Mouse (Mus musculus) testis, adult 2 months (tissue): Measurements from ENCODE around the gene Hoxa13. TPM values are rescaled to one million over a fixed set of nuclear protein-coding genes. Genes with fewer than 3 reads are reported as not detected.

Source experiments
- H3K27ac ChIP-seq: fragments of 200-500 bp; 2 replicates; pipeline ENCODE4 v1.5.1; 2012; ENCODE audit warnings: low read depth, low read length; ENCODE audit not compliant: control insufficient read depth, insufficient read depth
- H3K27me3 ChIP-seq: fragments of 200-500 bp; 2 replicates; pipeline ENCODE4 v1.6.1; 2012; ENCODE audit warnings: mild to moderate bottlenecking, low read length, moderate library complexity; ENCODE audit not compliant: control insufficient read depth, insufficient read depth
- H3K36me3 ChIP-seq: fragments of 200-500 bp; 2 replicates; pipeline ENCODE4 v1.6.1; 2012; ENCODE audit warnings: mild to moderate bottlenecking, low read length; ENCODE audit not compliant: control insufficient read depth, insufficient read depth
- H3K4me1 ChIP-seq: fragments of 200-500 bp; 2 replicates; pipeline ENCODE4 v1.6.1; 2012; ENCODE audit warnings: low read length; ENCODE audit not compliant: control insufficient read depth, insufficient read depth
- H3K4me3 ChIP-seq: fragments of 200-500 bp; 2 replicates; pipeline ENCODE4 v1.5.1; 2012; ENCODE audit warnings: low read depth, mild to moderate bottlenecking, low read length, moderate library complexity, mixed read lengths; ENCODE audit not compliant: control insufficient read depth
- CTCF ChIP-seq: fragments of 200-500 bp; IDR thresholded peaks from 2 replicates; pipeline ENCODE4 v1.5.1; 2012; ENCODE audit warnings: low read depth, mild to moderate bottlenecking, inconsistent platforms, low read length, moderate library complexity; ENCODE audit not compliant: control insufficient read depth, insufficient read depth, insufficient replicate concordance
- POLR2A ChIP-seq: fragments of 200-500 bp; IDR thresholded peaks from 2 replicates; pipeline ENCODE4 v1.6.1; 2012; ENCODE audit warnings: low read depth, mild to moderate bottlenecking, inconsistent platforms, low read length, moderate library complexity; ENCODE audit not compliant: control insufficient read depth
- polyA plus RNA-seq: library from polyadenylated mRNA; depleted of rRNA; stranded (reverse); fragments of >200 nt; gene quantifications from 2 replicates; pipeline ENCODE4 v1.2.3, GENCODE M21; 2012

Hoxa13 gene
- polyA plus RNA-seq, 1 experiment: not detected

GRCm38 (mm10) chr6:52244471-52245039 is 16.1 kb downstream of the Hoxa13 start:
- Histone ChIP-seq H3K4me3 (no peak overlapping the region), H3K36me3 (no peaks in the 10 kb centered on the region), H3K27me3 (peaks cover 28% of the 10 kb centered on the region), H3K4me1 (peaks cover 8% of the 10 kb centered on the region; the same call in 1 of the 2 replicates), H3K27ac (no peak overlapping the region)
- TF ChIP-seq CTCF (no peak), POLR2A (no peak)

GRCm38 (mm10) chr6:52243681-52244121 is 17.0 kb downstream of the Hoxa13 start:
- Histone ChIP-seq H3K27me3 (peaks cover 26% of the 10 kb centered on the region), H3K4me1 (peaks cover 8% of the 10 kb centered on the region; the same call in 1 of the 2 replicates)
- TF ChIP-seq POLR2A: no peak
- TF ChIP-seq CTCF: no peak

GRCm38 (mm10) chr6:52242801-52243332 is 17.8 kb downstream of the Hoxa13 start:
- Histone ChIP-seq H3K4me1 (peaks cover 6% of the 10 kb centered on the region; the same call in 1 of the 2 replicates), H3K36me3 (no peaks in the 10 kb centered on the region), H3K27ac (no peak overlapping the region), H3K4me3 (no peak overlapping the region), H3K27me3 (peaks cover 23% of the 10 kb centered on the region)
- no peak for TF ChIP-seq POLR2A

More at GRCm38 (mm10) chr6:52243681-52244121, 17.0 kb downstream of the Hoxa13 start:
- Histone ChIP-seq H3K36me3 (no peaks in the 10 kb centered on the region), H3K27ac (no peak overlapping the region), H3K4me3 (no peak overlapping the region)

DNA sequence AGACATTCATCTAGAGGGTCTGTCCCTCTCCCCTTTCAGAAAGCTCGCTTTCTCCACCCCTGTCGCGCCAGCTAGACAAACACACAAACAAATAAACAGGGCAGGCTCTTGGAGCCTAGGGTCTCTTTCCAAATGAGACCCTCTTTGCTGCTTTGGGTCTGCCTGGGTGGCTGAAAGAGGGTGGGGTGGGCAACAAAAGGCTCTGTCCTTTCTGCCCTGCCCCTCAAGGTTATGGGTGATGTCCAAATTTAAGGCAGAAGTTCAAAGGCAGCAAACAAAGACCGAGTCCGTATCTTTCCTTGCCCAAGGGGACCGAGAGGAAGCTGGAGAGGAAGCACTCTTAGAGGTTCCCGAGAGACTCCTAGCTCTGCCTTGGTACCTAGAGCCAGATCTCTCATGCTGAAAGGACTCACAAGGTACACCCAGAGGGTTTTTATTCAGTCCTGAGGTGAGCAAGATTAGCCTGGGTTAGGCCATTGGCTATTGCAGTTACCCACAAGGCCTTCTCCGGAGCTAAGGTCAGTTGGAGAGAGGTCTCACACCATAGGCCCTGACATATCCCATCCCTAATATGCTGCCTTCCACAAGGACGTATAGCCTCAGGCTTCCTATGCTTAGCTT is 19.6 kb downstream of the Hoxa13 start:
- Histone ChIP-seq H3K36me3 (no peaks in the 10 kb centered on the region), H3K27me3 (peaks cover 18% of the 10 kb centered on the region), H3K27ac (no peak overlapping the region), H3K4me1 (peaks cover 3% of the 10 kb centered on the region; the same call in 1 of the 2 replicates), H3K4me3 (no peak overlapping the region)
- TF ChIP-seq CTCF (no peak), POLR2A (no peak)

DNA sequence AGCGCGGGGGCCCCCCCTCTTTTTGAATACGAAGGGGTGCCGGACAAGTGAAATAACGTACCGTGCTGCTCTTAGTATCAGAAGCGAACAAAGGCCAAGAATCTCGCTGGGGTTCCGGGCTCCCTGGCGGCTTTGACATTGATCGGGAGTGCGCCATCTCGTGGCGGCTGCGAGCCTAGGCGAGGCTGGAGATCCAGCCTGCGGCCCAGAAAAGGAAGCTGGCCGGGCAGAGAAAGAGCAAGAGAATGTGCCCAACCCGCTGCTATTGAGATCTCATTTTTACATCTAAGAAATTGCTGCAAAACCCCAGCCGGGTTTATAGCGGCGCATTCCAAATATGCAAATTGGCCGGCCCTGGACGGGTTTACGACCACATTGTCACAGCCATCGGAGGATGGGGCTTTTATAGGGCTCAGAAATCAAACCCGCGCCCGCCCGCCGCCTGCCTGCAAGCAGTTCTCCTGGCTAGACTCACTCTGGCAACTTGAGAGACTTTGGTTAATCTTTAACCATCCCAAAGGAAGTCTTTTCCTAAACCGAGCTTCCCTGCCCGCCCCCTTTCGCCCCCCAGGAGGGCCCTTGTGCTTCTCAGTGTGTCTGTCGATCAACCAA is 20.2 kb downstream of the Hoxa13 start, which contains the start of gene Hoxa10:
Gene Hoxa10 (minus strand): TSS at position 466 of the 612 bp plus-strand sequence.
- H3K4me1 ChIP-seq: peaks cover 3% of the 10 kb centered on the region; the same call in 1 of the 2 replicates
- TF ChIP-seq POLR2A: no peak
- peak; percentile 68 for TF ChIP-seq CTCF
- H3K4me3 ChIP-seq: peak within 1 kb of the TSS; percentile 44
- no peak within 1 kb of the TSS for H3K27ac ChIP-seq
- H3K27me3 ChIP-seq: peaks cover 16% of the 10 kb centered on the region
- no peaks in the 10 kb centered on the region for H3K36me3 ChIP-seq

DNA sequence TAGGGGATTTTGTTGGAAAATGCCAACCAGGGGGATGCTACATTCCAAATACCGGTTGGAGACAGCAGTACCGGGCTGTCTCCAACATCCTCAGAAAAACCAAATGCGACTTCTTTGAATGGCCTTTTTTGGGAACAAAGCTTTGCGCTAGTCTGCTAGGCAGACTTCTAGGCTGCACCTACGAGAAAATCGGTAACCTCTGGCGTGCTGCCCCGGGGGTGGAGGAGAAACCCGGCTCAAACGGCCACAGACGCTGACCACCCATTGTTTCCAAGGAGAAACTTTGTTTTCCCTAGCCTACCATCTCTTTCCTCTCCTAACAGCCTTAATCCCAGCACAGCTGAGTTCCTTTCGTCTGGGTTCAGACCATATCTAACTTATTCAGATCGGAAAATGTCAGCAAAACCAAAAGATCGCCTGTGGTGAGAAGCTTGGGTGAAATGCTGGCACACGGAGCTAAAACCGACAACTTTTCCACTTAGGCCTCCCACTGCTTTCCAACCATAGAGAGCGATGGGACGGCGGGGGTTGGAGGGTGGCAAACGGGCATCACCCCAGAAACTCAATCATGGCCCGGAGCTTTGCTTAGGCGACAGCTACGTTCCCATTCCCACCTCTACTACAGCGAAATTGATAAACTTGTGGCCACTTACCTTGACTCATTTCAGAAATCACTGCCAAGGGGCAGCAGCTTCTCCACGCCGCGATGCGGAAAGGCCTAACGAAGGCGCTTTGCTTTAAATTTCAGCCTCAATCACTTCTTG is 20.9 kb downstream of the Hoxa13 start:
- H3K4me1 ChIP-seq: peaks cover 3% of the 10 kb centered on the region; the same call in 1 of the 2 replicates
- TF ChIP-seq POLR2A (no peak), CTCF (no peak)
- peaks cover 13% of the 10 kb centered on the region for H3K27me3 ChIP-seq
- H3K36me3 ChIP-seq: no peaks in the 10 kb centered on the region
- no peak overlapping the region for H3K27ac ChIP-seq
- H3K4me3 ChIP-seq: peak overlapping the region; percentile 44
